Mouse (Mus musculus) megakaryocyte-erythroid progenitor cell, adult 5 weeks (primary cell): ENCODE results near the gene Fbxo31. TPM values are rescaled to one million over a fixed set of nuclear protein-coding genes. Genes with fewer than 3 reads are reported as not detected.

Experiments
- polyA plus RNA-seq: library from polyadenylated mRNA; stranded (reverse); fragments of >175 nt; gene quantifications from 2 replicates; pipeline ENCODE4 v1.2.3, GENCODE M21; 2012

The Fbxo31 gene
- polyA plus RNA-seq = 34.5 and 40.1 TPM in 2 replicates

DNA sequence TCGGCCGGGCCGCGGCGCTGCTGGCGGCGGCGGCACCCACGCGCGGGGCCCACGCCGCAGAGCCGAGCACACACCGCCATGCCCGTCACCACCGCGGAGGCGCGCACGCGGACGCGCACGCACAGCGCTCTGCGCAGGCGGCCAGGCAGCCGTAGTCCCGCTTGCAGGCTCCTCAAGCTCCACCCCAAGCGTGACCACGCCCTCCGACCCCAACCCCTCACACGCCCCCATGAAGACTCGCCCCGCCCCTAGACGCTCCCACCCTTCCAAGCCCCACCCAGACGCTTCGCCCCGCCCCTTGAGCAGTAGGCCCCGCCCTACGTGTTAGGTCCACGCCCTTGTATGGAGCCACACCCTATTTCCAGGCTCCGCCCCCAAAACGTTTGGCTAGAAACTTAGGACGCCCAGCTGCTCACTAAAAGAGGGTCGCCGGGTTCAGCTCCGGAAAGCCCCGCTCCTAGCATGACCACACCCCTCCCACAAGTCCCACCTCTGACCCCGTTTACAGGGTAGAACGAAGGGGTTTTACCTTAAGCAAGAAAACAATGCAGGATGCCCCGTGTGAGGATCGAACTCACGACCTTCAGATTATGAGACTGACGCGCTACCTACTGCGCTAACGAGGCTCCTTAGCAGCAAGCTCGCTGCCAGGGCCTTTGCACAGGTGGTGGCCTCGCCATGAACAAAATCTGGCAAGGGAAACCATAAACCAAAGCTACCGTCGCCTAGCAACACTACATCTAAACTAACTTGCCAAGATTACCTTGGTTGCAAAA lies at the start of gene Fbxo31:
Fbxo31 (minus strand) TSS at position 131 of the 776 bp plus-strand sequence.

DNA sequence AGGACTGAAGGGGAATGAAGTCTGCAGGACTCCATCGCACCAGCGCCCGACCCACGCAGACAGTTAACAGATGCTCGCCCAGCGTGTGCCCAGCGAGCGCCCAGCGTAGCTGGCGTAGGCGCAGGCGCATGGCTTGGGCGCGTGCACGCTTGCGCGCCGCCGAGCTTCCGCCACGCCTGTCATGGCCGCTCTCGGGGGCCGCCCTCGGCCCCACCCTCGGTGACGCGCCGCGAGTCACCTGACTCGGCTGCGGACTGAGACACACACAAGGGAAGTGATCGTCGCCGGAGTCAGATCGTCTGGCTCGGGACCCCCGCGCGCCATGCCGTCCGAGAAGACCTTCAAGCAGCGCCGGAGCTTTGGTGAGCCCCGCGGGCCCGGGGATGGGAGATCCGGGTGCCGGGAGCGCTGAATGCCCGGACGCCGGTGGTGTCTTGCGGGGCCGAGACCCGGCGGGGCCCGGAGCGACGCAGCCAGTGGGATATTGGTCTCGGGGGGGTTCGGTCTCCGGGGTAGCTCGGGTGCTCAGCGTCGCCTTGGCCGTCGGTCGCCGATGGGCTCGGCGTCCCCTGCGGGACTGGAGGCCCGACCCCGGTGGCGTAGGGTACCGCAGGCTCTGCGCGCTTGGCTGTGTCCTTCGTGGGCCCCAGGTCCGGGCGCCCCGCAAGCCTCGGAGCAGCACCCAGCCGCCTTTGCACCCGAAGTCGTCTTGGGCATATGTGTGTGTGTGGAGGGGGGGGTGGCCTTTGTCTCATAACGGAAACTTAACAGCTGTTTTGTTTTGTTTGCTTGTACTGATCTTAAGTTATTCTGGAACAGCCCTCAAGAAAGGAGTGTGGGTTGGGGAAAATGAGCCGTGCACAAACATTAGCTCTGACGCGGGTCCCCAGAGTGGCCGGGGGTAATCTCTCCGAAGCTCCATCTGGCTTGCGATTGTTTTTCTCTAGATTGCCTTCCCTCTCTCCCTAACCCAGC lies 11.9 kb upstream of the Fbxo31 start, which contains the start of gene Map1lc3b:
Map1lc3b (plus strand) TSS at position 159 of the 975 bp plus-strand sequence.

DNA sequence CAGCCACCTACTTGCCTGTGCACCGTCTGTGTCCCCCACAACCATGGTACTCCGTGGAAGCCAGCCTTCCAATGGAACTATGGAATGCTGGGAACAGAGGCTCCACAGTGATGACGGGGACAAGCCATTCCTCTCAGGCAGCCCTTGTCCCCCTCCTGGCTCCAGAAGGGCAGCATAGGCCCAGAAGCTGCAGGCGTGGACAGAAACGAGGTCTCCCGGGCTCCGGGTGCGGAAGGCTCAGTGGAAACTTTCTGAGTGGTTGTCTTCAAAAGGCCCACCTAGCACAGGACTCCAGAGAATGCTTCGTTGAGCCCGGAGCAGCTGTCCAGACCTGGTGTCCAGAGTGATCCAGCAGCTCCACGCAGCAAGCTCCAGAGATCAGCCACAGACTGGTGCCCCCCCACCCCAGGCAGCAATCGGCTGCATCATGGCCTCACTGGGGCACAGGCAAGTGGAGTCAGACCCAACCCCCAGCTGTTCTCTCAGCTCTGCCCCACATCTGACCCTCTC lies 34.3 kb downstream of the Fbxo31 start, which contains the start of gene 1700018B08Rik:
1700018B08Rik (minus strand) TSS at position 45 of the 510 bp plus-strand sequence.

Other genes with a start within 250 kb of the Fbxo31 start
- not detected in 2 replicates for gene 1700018B08Rik, start 34.5 kb downstream of the Fbxo31 start, polyA plus RNA-seq
- gene Map1lc3b, start 11.6 kb upstream of the Fbxo31 start, polyA plus RNA-seq = 88.8 and 93.5 TPM in 2 replicates
- 0.24 and 0.36 TPM in 2 replicates for gene Zcchc14, start 74.1 kb upstream of the Fbxo31 start, polyA plus RNA-seq
- gene Jph3, start 150.8 kb upstream of the Fbxo31 start, polyA plus RNA-seq = 0.03 and 0.09 TPM in 2 replicates